14 mouse cellular contexts compared by ENCODE assay signal in genomic region chr7:130251936-130252523, GRCm38 (mm10).
A peak's percentile ranks its signal among the peaks of the same experiment; 100 is the strongest.
DNase-seq lines count a peak whose midpoint lies in the region; ATAC-seq and TF ChIP-seq lines count a peak whose summit lies in the region.
"Had no signal": no experiment of that assay in that cellular context is flagged by ENCODE, and none has a peak within 500 bp of the region (broad histone marks: within the 10 kb centered on the region; RNA-seq: fewer than 3 reads in every experiment).

No protein-coding gene starts in this region.

- H3K27ac ChIP-seq in kidney, embryonic 16.5 days (ENCODE audit: low read length) = peak overlapping the region; percentile 55
- H3K27ac ChIP-seq in ES-E14 (ENCODE audit: insufficient read depth, low read depth, low read length, poor library complexity, severe bottlenecking) = peak overlapping the region; percentile 52
- H3K27ac ChIP-seq in limb, embryonic 10.5 days = peak overlapping the region; percentile 51; the same call in 1 of the 2 replicates
- no peak overlapping the region for H3K27ac ChIP-seq in thymus, adult 2 months (ENCODE audit: control insufficient read depth, insufficient read depth, low read length)

- no peak for TF ChIP-seq CTCF in E14TG2a.4 (conservative IDR thresholded peaks at IDR 0.05; ENCODE audit: low read length)
- TF ChIP-seq CTCF in thymus, adult 2 months (IDR thresholded peaks at IDR 0.05; ENCODE audit: borderline replicate concordance, control insufficient read depth, extremely low read depth, insufficient read depth, low read length, poor library complexity) = no peak

- no peaks in the 10 kb centered on the region for H3K27me3 ChIP-seq in kidney, embryonic 16.5 days (ENCODE audit: insufficient read depth, low read length)
- H3K27me3 ChIP-seq in E14TG2a.4 (ENCODE audit: insufficient read depth, low read length) = peaks cover 28% of the 10 kb centered on the region
- no peaks in the 10 kb centered on the region for H3K27me3 ChIP-seq in limb, embryonic 10.5 days (ENCODE audit: low read depth, poor library complexity, severe bottlenecking)
- H3K27me3 ChIP-seq in thymus, adult 2 months (ENCODE audit: control insufficient read depth, insufficient read depth, low read length) = no peaks in the 10 kb centered on the region

- H3K4me1 ChIP-seq in kidney, embryonic 16.5 days (ENCODE audit: insufficient read depth, low read length) = peaks cover 91% of the 10 kb centered on the region
- H3K4me1 ChIP-seq in E14TG2a.4 (replicated peaks; ENCODE audit: low read depth, low read length) (peaks cover 96% of the 10 kb centered on the region), ES-E14 (ENCODE audit: control insufficient read depth in 2 of 2, insufficient read depth in 2 of 2, low read length in 2 of 2, poor library complexity in 1 of 2) (peaks cover 8 to 34% of the 10 kb centered on the region in 2 experiments; a peak in 3 of 4 replicates)
- peaks cover 74% of the 10 kb centered on the region for H3K4me1 ChIP-seq in limb, embryonic 10.5 days
- no peaks in the 10 kb centered on the region for H3K4me1 ChIP-seq in thymus, adult 2 months (replicated peaks; ENCODE audit: control insufficient read depth, insufficient read depth, low read length)

- WGBS in kidney, embryonic 16.5 days = 60% methylated on average over 3 of the region's 3 CpGs
- 60% methylated on average over 3 of the region's 3 CpGs for WGBS in limb, embryonic 10.5 days
- 84% methylated on average over 3 of the region's 3 CpGs for WGBS in thymus, adult 2 months

- intact Hi-C loops in heart, postnatal 10 days (cut with DNase I) = no loop called here

- no peak for ATAC-seq in kidney, embryonic 16.5 days (ENCODE audit: low FRiP score, low TSS enrichment)
- ATAC-seq: CD4-positive, CD25-positive, alpha-beta regulatory T cell, adult 4 months had no signal

- no peak for TF ChIP-seq POLR2A in thymus, adult 2 months (IDR thresholded peaks at IDR 0.05; ENCODE audit: control insufficient read depth, extremely low read depth, insufficient read depth, low read length, poor library complexity)

- no peaks in the 10 kb centered on the region for H3K36me3 ChIP-seq in kidney, embryonic 16.5 days (ENCODE audit: insufficient read depth, low read length)
- H3K36me3 ChIP-seq in E14TG2a.4 (ENCODE audit: insufficient read depth, low read length) (no peaks in the 10 kb centered on the region), ES-E14 (ENCODE audit: control insufficient read depth, insufficient read depth, low read length, poor library complexity, severe bottlenecking) (no peaks in the 10 kb centered on the region)
- peaks cover 10% of the 10 kb centered on the region for H3K36me3 ChIP-seq in limb, embryonic 10.5 days
- no peaks in the 10 kb centered on the region for H3K36me3 ChIP-seq in thymus, adult 2 months (ENCODE audit: control insufficient read depth, insufficient read depth, low read length)

- H3K4me3 ChIP-seq in kidney, embryonic 16.5 days (ENCODE audit: low read length) = no peak overlapping the region
- peak overlapping the region; percentile 62 for H3K4me3 ChIP-seq in E14TG2a.4 (replicated peaks; ENCODE audit: low read length)
- H3K4me3 ChIP-seq in ES-E14 (ENCODE audit: insufficient read depth in 1 of 2, low read depth in 1 of 2, low read length in 2 of 2, poor library complexity in 1 of 2, severe bottlenecking in 1 of 2) = no peak overlapping the region
- H3K4me3 ChIP-seq in limb, embryonic 10.5 days = no peak overlapping the region
- no peak overlapping the region for H3K4me3 ChIP-seq in thymus, adult 2 months (ENCODE audit: control insufficient read depth, insufficient read depth, low read length)
- H3K4me3 ChIP-seq: erythroblast, embryonic 14.5 days had no signal

- no peaks in the 10 kb centered on the region for H3K9me3 ChIP-seq in kidney, embryonic 16.5 days (ENCODE audit: low read length)
- H3K9me3 ChIP-seq in E14TG2a.4 (ENCODE audit: low read length) (no peaks in the 10 kb centered on the region), ES-E14 (ENCODE audit: control insufficient read depth, insufficient read depth, low read depth, low read length) (no peaks in the 10 kb centered on the region)
- no peaks in the 10 kb centered on the region for H3K9me3 ChIP-seq in limb, embryonic 10.5 days (replicated peaks)

- DNase-seq in kidney, adult 18-20 months = no peak
- DNase-seq in ES-E14 (ENCODE audit: low read depth, low spot score) = no peak
- no peak for DNase-seq in limb, embryonic 10.5 days (ENCODE audit: low spot score)
- DNase-seq in thymus, adult 2 months = no peak
- no peak for DNase-seq in heart, postnatal 10 days
- DNase-seq: adrenal gland, adult 8-10 months; cerebellum, postnatal 25 days; left cerebral cortex, postnatal 4 days; right cerebral cortex, adult 18-20 months; thymus, postnatal 14 days had no signal

- in situ Hi-C loops in ES-E14 (cut with MboI; ENCODE audit: low sequenced_read_pairs in 2 of 2, unreplicated experiment in 2 of 2) = no loop called here

- no peak overlapping the region for H3K4me2 ChIP-seq in kidney, embryonic 16.5 days (replicated peaks; ENCODE audit: low read depth, low read length)

- H3K9ac ChIP-seq in kidney, embryonic 16.5 days (replicated peaks; ENCODE audit: low read length) = no peak overlapping the region
- no peak overlapping the region for H3K9ac ChIP-seq in ES-E14 (ENCODE audit: insufficient read depth, low read depth, low read length, poor library complexity, severe bottlenecking)

TF ChIP-seq in ES-E14, 5 proteins besides CTCF, POLR2A, EP300 and RAD21:
- no peak for TF ChIP-seq MAFK (IDR thresholded peaks at IDR 0.05; ENCODE audit: insufficient read depth, low read depth, low read length)
- no peak for TF ChIP-seq CHD2 (IDR thresholded peaks at IDR 0.05; ENCODE audit: low read depth, low read length)
- no peak for TF ChIP-seq HCFC1 (IDR thresholded peaks at IDR 0.05; ENCODE audit: borderline replicate concordance, insufficient read depth, low read length)
- no peak for TF ChIP-seq ZC3H11A (IDR thresholded peaks at IDR 0.05; ENCODE audit: borderline replicate concordance, low read depth, low read length)
- TF ChIP-seq ZNF384 (IDR thresholded peaks at IDR 0.05; ENCODE audit: low read depth, low read length) = no peak
